Mouse (Mus musculus): Measurements from ENCODE around the gene Klf12. TPM values are rescaled to one million over a fixed set of nuclear protein-coding genes. Genes with fewer than 3 reads are reported as not detected.

Klf12 gene
- polyA plus RNA-seq, 1 experiment from 2014 or later: 15.4 TPM

GRCm38 (mm10) chr14:100111735-100112134, 172.7 kb downstream of the Klf12 start:
- ATAC-seq (ENCODE audit: insufficient read depth): peak; percentile 96
- WGBS: 0% methylated on average over 1 of the region's 1 CpGs
- peak overlapping the region; percentile 74 for H3K27ac ChIP-seq (ENCODE audit: low read depth)

GRCm38 (mm10) chr14:100109563-100109962, 174.9 kb downstream of the Klf12 start:
- Histone ChIP-seq H3K4me1 (ENCODE audit: insufficient read depth) (peaks cover 14% of the 10 kb centered on the region; the same call in 1 of the 2 replicates), H3K27me3 (ENCODE audit: insufficient read depth, low read length) (no peaks in the 10 kb centered on the region), H3K9me3 (ENCODE audit: low read depth, low read length) (no peaks in the 10 kb centered on the region), H3K36me3 (ENCODE audit: insufficient read depth) (no peaks in the 10 kb centered on the region), H3K4me2 (no peak overlapping the region), H3K9ac (no peak overlapping the region), H3K4me3 (ENCODE audit: low read depth, low read length) (no peak overlapping the region), H3K27ac (ENCODE audit: low read depth) (no peak overlapping the region)
- TF ChIP-seq CTCF (IDR thresholded peaks at IDR 0.05; ENCODE audit: low read depth): no peak
- DNase-seq (no peak), ATAC-seq (ENCODE audit: insufficient read depth) (no peak)
- 60% methylated on average over 6 of the region's 6 CpGs for WGBS

More at GRCm38 (mm10) chr14:100111735-100112134, 172.7 kb downstream of the Klf12 start:
- Histone ChIP-seq H3K9me3 (ENCODE audit: low read depth, low read length) (no peaks in the 10 kb centered on the region), H3K4me3 (ENCODE audit: low read depth, low read length) (no peak overlapping the region), H3K4me1 (ENCODE audit: insufficient read depth) (peaks cover 14% of the 10 kb centered on the region; the same call in 1 of the 2 replicates), H3K36me3 (ENCODE audit: insufficient read depth) (no peaks in the 10 kb centered on the region), H3K4me2 (no peak overlapping the region), H3K9ac (no peak overlapping the region), H3K27me3 (ENCODE audit: insufficient read depth, low read length) (no peaks in the 10 kb centered on the region)
- DNase-seq: peak; percentile 77
- no peak for TF ChIP-seq CTCF (IDR thresholded peaks at IDR 0.05; ENCODE audit: low read depth)

- WGBS: 77% methylated on average over 10 of the region's 10 CpGs
- Histone ChIP-seq H3K4me1 (ENCODE audit: insufficient read depth) (no peaks in the 10 kb centered on the region), H3K27ac (ENCODE audit: low read depth) (no peak overlapping the region), H3K4me2 (no peak overlapping the region), H3K9ac (no peak overlapping the region), H3K27me3 (ENCODE audit: insufficient read depth, low read length) (no peaks in the 10 kb centered on the region), H3K36me3 (ENCODE audit: insufficient read depth) (no peaks in the 10 kb centered on the region), H3K4me3 (ENCODE audit: low read depth, low read length) (no peak overlapping the region), H3K9me3 (ENCODE audit: low read depth, low read length) (no peaks in the 10 kb centered on the region)
- ATAC-seq (ENCODE audit: insufficient read depth) (no peak), DNase-seq (no peak)
- TF ChIP-seq CTCF (IDR thresholded peaks at IDR 0.05; ENCODE audit: low read depth): no peak
Observed at GRCm38 (mm10) chr14:100105570-100105969, 178.9 kb downstream of the Klf12 start.

GRCm38 (mm10) chr14:100104818-100105217, 179.7 kb downstream of the Klf12 start:
- H3K4me2 ChIP-seq: no peak overlapping the region
- ATAC-seq (ENCODE audit: insufficient read depth) (no peak), DNase-seq (no peak)
- no peak overlapping the region for H3K27ac ChIP-seq (ENCODE audit: low read depth)
- no peak overlapping the region for H3K9ac ChIP-seq
- H3K27me3 ChIP-seq (ENCODE audit: insufficient read depth, low read length): no peaks in the 10 kb centered on the region
- no peaks in the 10 kb centered on the region for H3K36me3 ChIP-seq (ENCODE audit: insufficient read depth)
- H3K9me3 ChIP-seq (ENCODE audit: low read depth, low read length): no peaks in the 10 kb centered on the region
- 85% methylated on average over 12 of the region's 12 CpGs for WGBS
- no peak overlapping the region for H3K4me3 ChIP-seq (ENCODE audit: low read depth, low read length)
- H3K4me1 ChIP-seq (ENCODE audit: insufficient read depth): no peaks in the 10 kb centered on the region
- TF ChIP-seq CTCF (IDR thresholded peaks at IDR 0.05; ENCODE audit: low read depth): no peak

GRCm38 (mm10) chr14:100103818-100104217, 180.7 kb downstream of the Klf12 start:
- 91% methylated on average over 6 of the region's 6 CpGs for WGBS
- H3K4me3 ChIP-seq (ENCODE audit: low read depth, low read length): no peak overlapping the region
- ATAC-seq (ENCODE audit: insufficient read depth) (no peak), DNase-seq (no peak)
- H3K36me3 ChIP-seq (ENCODE audit: insufficient read depth): no peaks in the 10 kb centered on the region
- no peak overlapping the region for H3K4me2 ChIP-seq
- H3K27me3 ChIP-seq (ENCODE audit: insufficient read depth, low read length): no peaks in the 10 kb centered on the region
- no peaks in the 10 kb centered on the region for H3K9me3 ChIP-seq (ENCODE audit: low read depth, low read length)
- no peak overlapping the region for H3K9ac ChIP-seq
- H3K27ac ChIP-seq (ENCODE audit: low read depth): no peak overlapping the region
- TF ChIP-seq CTCF (IDR thresholded peaks at IDR 0.05; ENCODE audit: low read depth): no peak
- H3K4me1 ChIP-seq (ENCODE audit: insufficient read depth): no peaks in the 10 kb centered on the region

GRCm38 (mm10) chr14:100097208-100098189, 187.0 kb downstream of the Klf12 start:
- Histone ChIP-seq H3K4me2 (no peak overlapping the region), H3K27ac (ENCODE audit: low read depth) (no peak overlapping the region), H3K36me3 (ENCODE audit: insufficient read depth) (no peaks in the 10 kb centered on the region), H3K9ac (no peak overlapping the region), H3K4me1 (ENCODE audit: insufficient read depth) (peaks cover 5% of the 10 kb centered on the region; the same call in 1 of the 2 replicates), H3K4me3 (ENCODE audit: low read depth, low read length) (no peak overlapping the region), H3K9me3 (ENCODE audit: low read depth, low read length) (no peaks in the 10 kb centered on the region), H3K27me3 (ENCODE audit: insufficient read depth, low read length) (no peaks in the 10 kb centered on the region)
- 81% methylated on average over 10 of the region's 10 CpGs for WGBS
- no peak for TF ChIP-seq CTCF (IDR thresholded peaks at IDR 0.05; ENCODE audit: low read depth)
- ATAC-seq (ENCODE audit: insufficient read depth) (no peak), DNase-seq (no peak)

GRCm38 (mm10) chr14:100095730-100096129, 188.7 kb downstream of the Klf12 start:
- no peak for ATAC-seq (ENCODE audit: insufficient read depth)
- peaks cover 5% of the 10 kb centered on the region; the same call in 1 of the 2 replicates for H3K4me1 ChIP-seq (ENCODE audit: insufficient read depth)
- H3K4me3 ChIP-seq (ENCODE audit: low read depth, low read length): no peak overlapping the region
- H3K4me2 ChIP-seq: no peak overlapping the region
- H3K9me3 ChIP-seq (ENCODE audit: low read depth, low read length): no peaks in the 10 kb centered on the region
- H3K27ac ChIP-seq (ENCODE audit: low read depth): no peak overlapping the region
- no peak for TF ChIP-seq CTCF (IDR thresholded peaks at IDR 0.05; ENCODE audit: low read depth)
- no peak for DNase-seq
- H3K36me3 ChIP-seq (ENCODE audit: insufficient read depth): no peaks in the 10 kb centered on the region
- no peak overlapping the region for H3K9ac ChIP-seq
- no peaks in the 10 kb centered on the region for H3K27me3 ChIP-seq (ENCODE audit: insufficient read depth, low read length)
- 45% methylated on average over 3 of the region's 3 CpGs for WGBS
